Comparison of ENCODE assay signal across 7 mouse cellular contexts in genomic region chr10:96751580-96752264, GRCm38 (mm10).
DNase-seq lines count a peak whose midpoint lies in the region; ATAC-seq and TF ChIP-seq lines count a peak whose summit lies in the region.

No protein-coding gene starts in this region.

- H3K4me3 ChIP-seq in embryonic fibroblast, embryonic 13.5 days (ENCODE audit: insufficient read depth, low read length) = no peak overlapping the region
- peak overlapping the region; percentile 7 for H3K4me3 ChIP-seq in heart, embryonic 12.5 days
- H3K4me3 ChIP-seq in kidney, embryonic 16.5 days (ENCODE audit: low read length) = peak overlapping the region; percentile 33
- no peak overlapping the region for H3K4me3 ChIP-seq in liver, embryonic 11.5 days (ENCODE audit: low read depth, low read length)
- H3K4me3 ChIP-seq in myocyte = peak overlapping the region; percentile 4
- H3K4me3 ChIP-seq in stomach, embryonic 14.5 days (ENCODE audit: low read depth, low read length) = peak overlapping the region; percentile 1; the same call in 1 of the 2 replicates

- peak overlapping the region; percentile 50 for H3K4me2 ChIP-seq in heart, embryonic 12.5 days
- peak overlapping the region; percentile 57 for H3K4me2 ChIP-seq in kidney, embryonic 16.5 days (replicated peaks; ENCODE audit: low read depth, low read length)
- H3K4me2 ChIP-seq in liver, embryonic 11.5 days = peak overlapping the region; percentile 45
- peak overlapping the region; percentile 89 for H3K4me2 ChIP-seq in myocyte (ENCODE audit: low read depth)
- peak overlapping the region; percentile 32 for H3K4me2 ChIP-seq in stomach, embryonic 14.5 days (replicated peaks; ENCODE audit: low read depth, low read length)

- peak; percentile 90 to 96 for DNase-seq in adrenal gland, postnatal 36 days
- DNase-seq in liver, embryonic 11.5 days (ENCODE audit: low spot score) = peak; percentile 68

- 15% methylated on average over 12 of the region's 12 CpGs for WGBS in heart, embryonic 12.5 days
- 4% methylated on average over 12 of the region's 12 CpGs for WGBS in kidney, embryonic 16.5 days
- WGBS in liver, embryonic 11.5 days = 16% methylated on average over 12 of the region's 12 CpGs
- WGBS in stomach, embryonic 14.5 days = 12% methylated on average over 12 of the region's 12 CpGs

- no peaks in the 10 kb centered on the region for H3K36me3 ChIP-seq in heart, embryonic 12.5 days
- no peaks in the 10 kb centered on the region for H3K36me3 ChIP-seq in kidney, embryonic 16.5 days (ENCODE audit: insufficient read depth, low read length)
- no peaks in the 10 kb centered on the region for H3K36me3 ChIP-seq in liver, embryonic 11.5 days (ENCODE audit: control insufficient read depth, insufficient read depth, low read length)
- no peaks in the 10 kb centered on the region for H3K36me3 ChIP-seq in myocyte (ENCODE audit: control insufficient read depth, insufficient read depth)
- H3K36me3 ChIP-seq in stomach, embryonic 14.5 days (ENCODE audit: control insufficient read depth, insufficient read depth, low read length) = no peaks in the 10 kb centered on the region

- H3K9me3 ChIP-seq in heart, embryonic 12.5 days (replicated peaks) = no peaks in the 10 kb centered on the region
- no peaks in the 10 kb centered on the region for H3K9me3 ChIP-seq in kidney, embryonic 16.5 days (ENCODE audit: low read length)
- H3K9me3 ChIP-seq in liver, embryonic 11.5 days (ENCODE audit: control insufficient read depth, low read length) = no peaks in the 10 kb centered on the region
- H3K9me3 ChIP-seq in stomach, embryonic 14.5 days (ENCODE audit: control insufficient read depth, low read depth, low read length) = no peaks in the 10 kb centered on the region; the same call in 1 of the 2 replicates

- no peak for TF ChIP-seq POLR2A in embryonic fibroblast, embryonic 13.5 days (IDR thresholded peaks at IDR 0.05; ENCODE audit: low read depth, low read length)
- no peak for TF ChIP-seq POLR2A in myocyte (IDR thresholded peaks at IDR 0.05; ENCODE audit: insufficient read length, low read depth)

- H3K27ac ChIP-seq in embryonic fibroblast, embryonic 13.5 days (ENCODE audit: insufficient read depth, low read length) = 0 out of 2 replicates have a peak overlapping the region, but pooled peaks have one; percentile 37
- peak overlapping the region; percentile 81 for H3K27ac ChIP-seq in heart, embryonic 12.5 days (ENCODE audit: poor library complexity, severe bottlenecking)
- H3K27ac ChIP-seq in kidney, embryonic 16.5 days (ENCODE audit: low read length) = peak overlapping the region; percentile 61
- 0 out of 2 replicates have a peak overlapping the region, but pooled peaks have one; percentile 28 for H3K27ac ChIP-seq in liver, embryonic 11.5 days (ENCODE audit: low read depth, low read length)
- peak overlapping the region; percentile 35; the same call in 1 of the 2 replicates for H3K27ac ChIP-seq in stomach, embryonic 14.5 days (ENCODE audit: low read length)

- H3K9ac ChIP-seq in heart, embryonic 12.5 days = peak overlapping the region; percentile 43; the same call in 1 of the 2 replicates
- H3K9ac ChIP-seq in kidney, embryonic 16.5 days (replicated peaks; ENCODE audit: low read length) = peak overlapping the region; percentile 47; the same call in 1 of the 2 replicates
- H3K9ac ChIP-seq in liver, embryonic 11.5 days (ENCODE audit: low read depth, low read length) = no peak overlapping the region
- no peak overlapping the region for H3K9ac ChIP-seq in stomach, embryonic 14.5 days (replicated peaks; ENCODE audit: low read depth, low read length)

- peak; percentile 85 for ATAC-seq in heart, embryonic 12.5 days (ENCODE audit: insufficient number of reproducible peaks, low FRiP score)
- peak; percentile 98 for ATAC-seq in kidney, embryonic 16.5 days (ENCODE audit: low FRiP score, low TSS enrichment)
- ATAC-seq in liver, embryonic 11.5 days (replicated peaks; ENCODE audit: low FRiP score) = peak; percentile 83
- ATAC-seq in stomach, embryonic 14.5 days (ENCODE audit: insufficient number of reproducible peaks, insufficient read depth, low FRiP score, low read depth) = peak; percentile 93

- H3K27me3 ChIP-seq in heart, embryonic 12.5 days (replicated peaks) = no peaks in the 10 kb centered on the region
- H3K27me3 ChIP-seq in kidney, embryonic 16.5 days (ENCODE audit: insufficient read depth, low read length) = no peaks in the 10 kb centered on the region
- no peaks in the 10 kb centered on the region for H3K27me3 ChIP-seq in liver, embryonic 11.5 days (replicated peaks; ENCODE audit: control insufficient read depth, insufficient read depth, low read length)
- H3K27me3 ChIP-seq in myocyte (ENCODE audit: control insufficient read depth, insufficient read depth, insufficient read length) = no peaks in the 10 kb centered on the region
- no peaks in the 10 kb centered on the region for H3K27me3 ChIP-seq in stomach, embryonic 14.5 days (ENCODE audit: control insufficient read depth, insufficient read depth, low read length)

- no peaks in the 10 kb centered on the region for H3K79me2 ChIP-seq in myocyte (ENCODE audit: control insufficient read depth, insufficient read depth)

- no peak overlapping the region for H3ac ChIP-seq in myocyte (ENCODE audit: control insufficient read depth, insufficient read length)

- no peak for TF ChIP-seq CTCF in embryonic fibroblast, embryonic 13.5 days (IDR thresholded peaks at IDR 0.05; ENCODE audit: borderline replicate concordance, insufficient read depth, low read length)

- peaks cover 8% of the 10 kb centered on the region for H3K4me1 ChIP-seq in embryonic fibroblast, embryonic 13.5 days (ENCODE audit: control insufficient read depth, insufficient read depth, low read length)
- H3K4me1 ChIP-seq in heart, embryonic 12.5 days (replicated peaks) = peaks cover 52% of the 10 kb centered on the region
- peaks cover 18% of the 10 kb centered on the region for H3K4me1 ChIP-seq in kidney, embryonic 16.5 days (ENCODE audit: insufficient read depth, low read length)
- no peaks in the 10 kb centered on the region; the same call in 1 of the 2 replicates for H3K4me1 ChIP-seq in liver, embryonic 11.5 days (replicated peaks; ENCODE audit: control insufficient read depth, insufficient read depth, low read length)
- H3K4me1 ChIP-seq in stomach, embryonic 14.5 days (ENCODE audit: control insufficient read depth, insufficient read depth, low read length) = peaks cover 5% of the 10 kb centered on the region; the same call in 1 of the 2 replicates

TF ChIP-seq in myocyte, 11 proteins besides CTCF, POLR2A, EP300 and RAD21:
- TF ChIP-seq USF1 (IDR thresholded peaks at IDR 0.05; ENCODE audit: low read depth) (no peak), TCF12 (IDR thresholded peaks at IDR 0.05; ENCODE audit: insufficient read depth, poor library complexity, severe bottlenecking) (no peak), MYOD1 (IDR thresholded peaks at IDR 0.05; ENCODE audit: control insufficient read depth in 1 of 3, insufficient read length in 2 of 3, low read depth in 2 of 3) (peak in 2 of 3 experiments; percentile 28 to 71), E2F4 (IDR thresholded peaks at IDR 0.05; ENCODE audit: insufficient read depth) (no peak), MAX (IDR thresholded peaks at IDR 0.05; ENCODE audit: low read depth) (no peak), SRF (IDR thresholded peaks at IDR 0.05; ENCODE audit: control insufficient read depth, insufficient read length, low read depth) (no peak), CEBPB (IDR thresholded peaks at IDR 0.05; ENCODE audit: insufficient read depth, poor library complexity, severe bottlenecking) (no peak), MYOG (IDR thresholded peaks at IDR 0.05; ENCODE audit: control insufficient read depth in 1 of 3, insufficient read depth in 1 of 3, insufficient read length in 2 of 3, low read depth in 2 of 3) (peak in 1 of 3 experiments; percentile 33), TCF3 (IDR thresholded peaks at IDR 0.05; ENCODE audit: insufficient read length, low read depth) (no peak), POLR2AphosphoS2 (IDR thresholded peaks at IDR 0.05; ENCODE audit: insufficient read length, low read depth) (peak; percentile 39), REST (IDR thresholded peaks at IDR 0.05; ENCODE audit: insufficient read depth, insufficient read length) (no peak)

Comparison
In these comparisons a context has a peak if more than half of its experiments do, and no peak if none do; other contexts are left out.
1. H3K27ac ChIP-seq: peak in every context shown above with its lines; median percentile 81 in heart, embryonic 12.5 days; 61 in kidney, embryonic 16.5 days; 37 in embryonic fibroblast, embryonic 13.5 days; 35 in stomach, embryonic 14.5 days; 28 in liver, embryonic 11.5 days.
2. H3K4me3 ChIP-seq: peak in heart, embryonic 12.5 days (single experiment), kidney, embryonic 16.5 days (single experiment), myocyte (single experiment) and stomach, embryonic 14.5 days (single experiment); none in embryonic fibroblast, embryonic 13.5 days (single experiment) and liver, embryonic 11.5 days (single experiment).
3. H3K4me2 ChIP-seq: peak in every context shown above with its lines; median percentile 89 in myocyte; 57 in kidney, embryonic 16.5 days; 50 in heart, embryonic 12.5 days; 45 in liver, embryonic 11.5 days; 32 in stomach, embryonic 14.5 days.
4. H3K9ac ChIP-seq: peak in heart, embryonic 12.5 days (single experiment) and kidney, embryonic 16.5 days (single experiment); none in liver, embryonic 11.5 days (single experiment) and stomach, embryonic 14.5 days (single experiment).
5. Peak in every context shown above with its lines, with median percentiles within 50 percentile points of each other: ATAC-seq.